Mouse (Mus musculus): ENCODE measurements around the gene Dtnb.

- TF ChIP-seq CTCF (IDR thresholded peaks at IDR 0.05; ENCODE audit: control insufficient read depth, insufficient read depth, insufficient read length) (no peak), USF1 (IDR thresholded peaks at IDR 0.05; ENCODE audit: low read depth) (no peak), MAX (IDR thresholded peaks at IDR 0.05) (no peak), CEBPB (IDR thresholded peaks at IDR 0.05; ENCODE audit: low read depth) (no peak), MYOG (IDR thresholded peaks at IDR 0.05; ENCODE audit: control insufficient read depth, extremely low read depth, insufficient read length) (no peak), MYOD1 (IDR thresholded peaks at IDR 0.05; ENCODE audit: control insufficient read depth, insufficient read length, low read depth) (no peak)
Observed at GRCm38 (mm10) chr12:3591595-3591994, 19.4 kb downstream of the Dtnb start.

Measured in C2C12 (cell line).